Mouse (Mus musculus) CH12.LX (cell line): ENCODE data around the gene Gpx4. TPM values are rescaled to one million over a fixed set of nuclear protein-coding genes. Genes with fewer than 3 reads are reported as not detected.
A peak's percentile ranks its signal among the peaks of the same experiment; 100 is the strongest.

Source experiments
- DNase-seq: peaks from one replicate; pipeline ENCODE4 v3.0.0-alpha.2; 2013; ENCODE audit errors: extremely low read depth
- H3K27ac ChIP-seq: 2 replicates; pipeline ENCODE4 v1.5.1; 2012; ENCODE audit warnings: low read depth, mild to moderate bottlenecking, control low read depth, moderate library complexity; ENCODE audit not compliant: insufficient read depth
- H3K27me3 ChIP-seq: replicated peaks from 2 replicates; pipeline ENCODE3; 2012; ENCODE audit warnings: inconsistent platforms
- H3K36me3 ChIP-seq, 2 experiments: replicated peaks in 1 of 2; 2 replicates each; pipeline versions ENCODE3 to v1.6.1; 2012; ENCODE audit warnings: inconsistent platforms in 1 of 2, low read length in 1 of 2, mild to moderate bottlenecking in 1 of 2, mixed read lengths in 1 of 2, moderate library complexity in 1 of 2; ENCODE audit not compliant: control insufficient read depth in 1 of 2, insufficient read depth in 1 of 2
- H3K4me1 ChIP-seq, 2 experiments: 2 replicates each; pipeline ENCODE4 v1.6.1; 2012; ENCODE audit warnings: inconsistent platforms in 1 of 2, moderate library complexity in 1 of 2; ENCODE audit not compliant: insufficient read depth in 2 of 2, control insufficient read depth in 1 of 2
- H3K4me2 ChIP-seq: 2 replicates; pipeline ENCODE4 v1.6.1; 2012; ENCODE audit warnings: low read depth, mild to moderate bottlenecking, control low read depth; ENCODE audit not compliant: poor library complexity, insufficient read depth, severe bottlenecking
- H3K4me3 ChIP-seq, 3 experiments: fragments of 150-350 bp in 1 of 3; sonication (generic) in 1 of 3; replicated peaks in 1 of 3; 2 replicates each; pipeline versions ENCODE3 to v1.5.1; 2011 to 2012; ENCODE audit warnings: low read depth in 2 of 3, low read length in 2 of 3, mild to moderate bottlenecking in 2 of 3, moderate library complexity in 2 of 3, control low read depth in 1 of 3, improper control_type of control experiment in 1 of 3, inconsistent platforms in 1 of 3, mixed read lengths in 1 of 3; ENCODE audit not compliant: poor library complexity in 1 of 3
- H3K79me2 ChIP-seq: replicated peaks from 2 replicates; pipeline ENCODE4 v1.6.1; 2012; ENCODE audit warnings: mild to moderate bottlenecking, moderate library complexity; ENCODE audit not compliant: control insufficient read depth, poor library complexity, insufficient read depth, severe bottlenecking; ENCODE audit errors: extremely low read depth
- H3K9ac ChIP-seq: 2 replicates; pipeline ENCODE4 v1.6.1; 2012; ENCODE audit warnings: low read depth, mild to moderate bottlenecking, control low read depth, moderate library complexity; ENCODE audit not compliant: insufficient read depth
- H3K9me3 ChIP-seq: replicated peaks from 2 replicates; pipeline ENCODE3; 2012; ENCODE audit warnings: low read length, inconsistent platforms, mixed read lengths
- CHD1 ChIP-seq: IDR thresholded peaks from 2 replicates; pipeline ENCODE4 v1.6.1; 2012; ENCODE audit warnings: low read depth, low read length, improper control_type of control experiment, inconsistent platforms
- CHD2 ChIP-seq: IDR thresholded peaks from 2 replicates; pipeline ENCODE4 v1.6.1; 2011; ENCODE audit warnings: low read length, improper control_type of control experiment
- CTCF ChIP-seq, 2 experiments: IDR thresholded peaks in 1 of 2; conservative IDR thresholded peaks in 1 of 2; 2 replicates each; pipeline ENCODE4 v1.5.1; 2011 to 2012; ENCODE audit warnings: low read depth in 2 of 2, low read length in 2 of 2, improper control_type of control experiment in 1 of 2, inconsistent platforms in 1 of 2, mild to moderate bottlenecking in 1 of 2, moderate library complexity in 1 of 2
- E2F4 ChIP-seq: IDR thresholded peaks from 2 replicates; pipeline ENCODE4 v1.6.1; 2011; ENCODE audit warnings: low read depth, low read length, improper control_type of control experiment; ENCODE audit not compliant: insufficient replicate concordance
- ELF1 ChIP-seq: IDR thresholded peaks from 2 replicates; pipeline ENCODE4 v1.6.1; 2014; ENCODE audit warnings: low read depth, mild to moderate bottlenecking, inconsistent platforms, low read length, improper control_type of control experiment
- ETS1 ChIP-seq: conservative IDR thresholded peaks from 2 replicates; pipeline ENCODE4 v1.6.1; 2012; ENCODE audit warnings: low read depth, mild to moderate bottlenecking, inconsistent platforms, low read length, improper control_type of control experiment, moderate library complexity
- GABPA ChIP-seq: IDR thresholded peaks from 2 replicates; pipeline ENCODE4 v1.6.1; 2012; ENCODE audit warnings: low read depth, low read length, improper control_type of control experiment, inconsistent platforms; ENCODE audit not compliant: insufficient replicate concordance
- HCFC1 ChIP-seq: IDR thresholded peaks from 2 replicates; pipeline ENCODE4 v1.6.1; 2012; ENCODE audit warnings: low read depth, mild to moderate bottlenecking, inconsistent platforms, low read length, improper control_type of control experiment
- IRF4 ChIP-seq: IDR thresholded peaks from 2 replicates; pipeline ENCODE4 v1.6.1; 2014; ENCODE audit warnings: low read depth, mild to moderate bottlenecking, inconsistent platforms, low read length, improper control_type of control experiment
- JUN ChIP-seq: IDR thresholded peaks from 2 replicates; pipeline ENCODE4 v1.6.1; 2011; ENCODE audit warnings: low read depth, mild to moderate bottlenecking, low read length, improper control_type of control experiment, moderate library complexity; ENCODE audit not compliant: insufficient read depth
- JUND ChIP-seq: conservative IDR thresholded peaks from 2 replicates; pipeline ENCODE4 v1.6.1; 2011; ENCODE audit warnings: low read depth, low read length, improper control_type of control experiment
- MAZ ChIP-seq: IDR thresholded peaks from 2 replicates; pipeline ENCODE4 v1.6.1; 2012; ENCODE audit warnings: low read depth, mild to moderate bottlenecking, inconsistent platforms, low read length, improper control_type of control experiment, moderate library complexity
- MYC ChIP-seq: IDR thresholded peaks from 2 replicates; pipeline ENCODE4 v1.6.1; 2011; ENCODE audit warnings: low read depth, mild to moderate bottlenecking, improper control_type of control experiment, low read length
- NRF1 ChIP-seq: IDR thresholded peaks from 2 replicates; pipeline ENCODE4 v1.6.1; 2014; ENCODE audit warnings: low read depth, mild to moderate bottlenecking, inconsistent platforms, low read length, improper control_type of control experiment, moderate library complexity
- PAX5 ChIP-seq: IDR thresholded peaks from 2 replicates; pipeline ENCODE4 v1.6.1; 2012; ENCODE audit warnings: low read length, inconsistent platforms, mixed read lengths
- RAD21 ChIP-seq: IDR thresholded peaks from 2 replicates; pipeline ENCODE4 v1.6.1; 2011; ENCODE audit warnings: low read depth, mild to moderate bottlenecking, low read length, improper control_type of control experiment, moderate library complexity
- UBTF ChIP-seq: IDR thresholded peaks from 2 replicates; pipeline ENCODE4 v1.6.1; 2012; ENCODE audit warnings: low read depth, mild to moderate bottlenecking, inconsistent platforms, low read length, improper control_type of control experiment, moderate library complexity
- USF1 ChIP-seq: IDR thresholded peaks from 2 replicates; pipeline ENCODE4 v1.6.1; 2014; ENCODE audit warnings: low read depth, mild to moderate bottlenecking, inconsistent platforms, low read length, improper control_type of control experiment
- ZKSCAN1 ChIP-seq: IDR thresholded peaks from 2 replicates; pipeline ENCODE4 v1.6.1; 2012; ENCODE audit warnings: low read depth, inconsistent platforms, low read length, improper control_type of control experiment, borderline replicate concordance
- ZMIZ1 ChIP-seq: IDR thresholded peaks from 2 replicates; pipeline ENCODE4 v1.6.1; 2012; ENCODE audit warnings: low read depth, mild to moderate bottlenecking, inconsistent platforms, low read length, improper control_type of control experiment
- dilution Hi-C: fragments of 300-500 bp; cut with MboI; formaldehyde crosslinking; loops from 2 replicates; pipeline ENCODE4 v1.14.3; 2020; ENCODE audit warnings: low sequenced_read_pairs; ENCODE audit not compliant: extremely low pct_unique_long_range_greater_than_20kb, extremely low pct_ligation_motif_present
- in situ Hi-C: fragments of 300-500 bp; cut with MboI; formaldehyde crosslinking; loops from 3 replicates; pipeline ENCODE4 v1.14.3; 2019; ENCODE audit warnings: low sequenced_read_pairs, low pct_ligation_motif_present, low pct_unique_long_range_greater_than_20kb, mixed read lengths
- polyA plus RNA-seq: library from polyadenylated mRNA; unstranded; fragments of >175 nt; gene quantifications from 2 replicates; pipeline ENCODE4 v1.2.1, GENCODE M21; 2012; ENCODE audit warnings: low read depth; ENCODE audit not compliant: insufficient read length
- total RNA-seq, 2 experiments: library from RNA; depleted of rRNA; stranded (reverse); fragments of 300-350 nt in 1 of 2; fragments of >200 nt in 1 of 2; gene quantifications; 2 replicates each; pipeline ENCODE4 v1.2.3; 2012 to 2014

Gene Gpx4
- total and polyA plus RNA-seq, 3 experiments = 332 to 459 (median 386) TPM

DNA sequence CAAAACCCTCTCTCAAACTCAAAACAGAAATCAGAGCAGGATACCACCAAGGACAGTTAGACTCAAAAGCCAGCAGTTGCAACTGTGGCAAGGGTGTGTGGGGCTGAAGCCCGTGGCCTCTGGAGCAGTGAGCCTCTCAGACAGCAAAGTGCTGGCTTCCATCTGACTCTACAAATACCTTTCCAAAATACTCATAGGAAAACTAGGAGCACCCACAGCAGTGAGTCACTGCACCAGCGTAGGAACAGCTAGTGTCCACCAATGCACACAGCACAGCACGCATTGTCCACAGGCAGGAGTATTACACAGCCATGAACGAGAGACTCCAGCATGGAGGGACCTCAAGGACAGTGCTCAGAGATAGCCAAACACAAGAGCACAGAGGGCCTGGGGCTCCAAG is 29.4 kb downstream of the Gpx4 start:
- no peak for DNase-seq
- H3K4me2 ChIP-seq = no peak overlapping the region
- peak overlapping the region; percentile 62 for H3K27ac ChIP-seq
- dilution Hi-C loops = no loop called here
- no peaks in the 10 kb centered on the region for H3K9me3 ChIP-seq
- H3K9ac ChIP-seq = no peak overlapping the region
- H3K36me3 ChIP-seq = peaks cover 36 to 71% of the 10 kb centered on the region in 2 experiments
- TF ChIP-seq E2F4 (no peak), USF1 (no peak), CHD1 (no peak), ZKSCAN1 (no peak), MAZ (no peak), UBTF (no peak), CHD2 (no peak), CTCF (conservative IDR thresholded peaks at IDR 0.05 in 1 of 2, IDR thresholded peaks at IDR 0.05 in 1 of 2; ENCODE audit: low read depth in 2 of 2, low read length in 2 of 2) (no peak), RAD21 (no peak), MYC (no peak), ZMIZ1 (no peak)
- peaks cover 47 to 86% of the 10 kb centered on the region in 2 experiments for H3K4me1 ChIP-seq
- no peaks in the 10 kb centered on the region for H3K27me3 ChIP-seq
- in situ Hi-C loops = no loop called here
- no peaks in the 10 kb centered on the region for H3K79me2 ChIP-seq
- H3K4me3 ChIP-seq = no peak overlapping the region

- dilution Hi-C loops = no loop called here
- TF ChIP-seq JUN (no peak), GABPA (no peak), IRF4 (no peak), CTCF (conservative IDR thresholded peaks at IDR 0.05 in 1 of 2, IDR thresholded peaks at IDR 0.05 in 1 of 2; ENCODE audit: low read depth in 2 of 2, low read length in 2 of 2) (no peak), UBTF (no peak), ETS1 (no peak), HCFC1 (no peak), PAX5 (no peak), JUND (no peak), NRF1 (no peak), ELF1 (no peak)
- H3K9me3 ChIP-seq = no peaks in the 10 kb centered on the region
- H3K27ac ChIP-seq = no peak overlapping the region
- DNase-seq = no peak
- H3K4me2 ChIP-seq = no peak overlapping the region
- peaks cover 49 to 86% of the 10 kb centered on the region in 2 experiments for H3K4me1 ChIP-seq
- peaks cover 37 to 71% of the 10 kb centered on the region in 2 experiments for H3K36me3 ChIP-seq
- in situ Hi-C loops = no loop called here
- no peak overlapping the region for H3K4me3 ChIP-seq
- no peaks in the 10 kb centered on the region for H3K79me2 ChIP-seq
- no peak overlapping the region for H3K9ac ChIP-seq
- no peaks in the 10 kb centered on the region for H3K27me3 ChIP-seq
Observed at GRCm38 (mm10) chr10:80077312-80077711, 30.3 kb downstream of the Gpx4 start.
